Mouse (Mus musculus): ENCODE data around the gene Tssc4. TPM values are rescaled to one million over a fixed set of nuclear protein-coding genes. Genes with fewer than 3 reads are reported as not detected.

Tssc4 gene
- polyA plus RNA-seq, 1 experiment from 2014 or later: 45.7 TPM

DNA sequence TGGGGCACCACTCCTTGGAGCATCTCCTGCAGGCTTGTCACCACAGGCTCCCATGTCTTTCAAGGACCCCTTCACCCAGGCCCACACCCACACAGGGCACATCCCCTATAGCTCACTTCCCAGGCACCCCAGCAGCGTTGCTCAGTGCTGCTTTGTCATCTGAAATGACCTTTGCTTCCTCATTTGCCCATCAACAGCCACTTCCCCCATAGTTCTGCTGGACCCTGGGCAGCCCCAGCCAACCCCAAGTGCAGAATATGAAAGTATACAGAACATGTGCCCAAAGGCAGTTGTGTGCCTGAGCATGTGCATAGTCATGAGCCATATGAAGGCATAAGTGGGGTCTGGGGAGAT is 26.5 kb downstream of the Tssc4 start:
- Histone ChIP-seq H3K4me1 (replicated peaks) (peaks cover 8% of the 10 kb centered on the region; the same call in 1 of the 2 replicates), H3K36me3 (no peaks in the 10 kb centered on the region), H3K27me3 (peaks cover 6% of the 10 kb centered on the region; the same call in 1 of the 2 replicates), H3K27ac (no peak overlapping the region), H3K4me3 (no peak overlapping the region), H3K9ac (no peak overlapping the region), H3K4me2 (no peak overlapping the region), H3K9me3 (replicated peaks) (no peaks in the 10 kb centered on the region)
- no peak for ATAC-seq (replicated peaks; ENCODE audit: insufficient number of reproducible peaks, insufficient read depth, low FRiP score, low read depth)
- WGBS: 58% methylated on average over 1 of the region's 1 CpGs

GRCm38 (mm10) chr7:143100759-143101158 is 31.7 kb downstream of the Tssc4 start:
- 49% methylated on average over 4 of the region's 4 CpGs for WGBS
- no peak for ATAC-seq (replicated peaks; ENCODE audit: insufficient number of reproducible peaks, insufficient read depth, low FRiP score, low read depth)
- H3K27me3 ChIP-seq: peaks cover 7% of the 10 kb centered on the region; the same call in 1 of the 2 replicates

GRCm38 (mm10) chr7:143105258-143105897 is 36.3 kb downstream of the Tssc4 start:
- H3K27ac ChIP-seq: no peak overlapping the region
- peaks cover 42% of the 10 kb centered on the region for H3K4me1 ChIP-seq (replicated peaks)
- H3K9me3 ChIP-seq (replicated peaks): no peaks in the 10 kb centered on the region
- H3K9ac ChIP-seq: no peak overlapping the region
- ATAC-seq (replicated peaks; ENCODE audit: insufficient number of reproducible peaks, insufficient read depth, low FRiP score, low read depth): no peak
- WGBS: 49% methylated on average over 11 of the region's 11 CpGs
- H3K4me2 ChIP-seq: no peak overlapping the region
- H3K4me3 ChIP-seq: no peak overlapping the region
- H3K36me3 ChIP-seq: no peaks in the 10 kb centered on the region
- H3K27me3 ChIP-seq: peaks cover 29% of the 10 kb centered on the region

More at GRCm38 (mm10) chr7:143100759-143101158, 31.7 kb downstream of the Tssc4 start:
- H3K9me3 ChIP-seq (replicated peaks): no peaks in the 10 kb centered on the region
- no peak overlapping the region for H3K4me3 ChIP-seq
- H3K27ac ChIP-seq: no peak overlapping the region
- no peak overlapping the region for H3K4me2 ChIP-seq
- 0 out of 2 replicates have a peak, but pooled peaks cover 2% of the 10 kb centered on the region for H3K4me1 ChIP-seq (replicated peaks)
- H3K9ac ChIP-seq: no peak overlapping the region
- H3K36me3 ChIP-seq: no peaks in the 10 kb centered on the region

DNA sequence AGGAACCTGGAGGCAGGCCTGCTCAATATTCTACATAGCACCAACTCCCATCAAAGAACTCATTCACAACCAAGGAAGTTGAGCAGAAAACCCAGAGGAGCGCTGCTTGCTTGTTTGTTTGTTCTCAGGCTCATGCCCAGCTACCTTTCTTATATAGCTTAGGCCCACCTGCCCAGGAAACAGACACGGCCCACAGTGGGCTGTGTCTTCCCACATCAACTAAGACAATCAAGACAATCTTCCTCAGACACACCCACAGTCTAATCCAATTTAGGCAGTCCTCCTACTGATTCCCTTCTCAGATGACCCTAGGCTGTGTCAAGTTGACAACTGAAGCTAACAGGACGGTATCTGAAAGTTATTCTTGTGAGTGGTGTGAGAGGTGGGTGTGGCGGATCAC is 37.0 kb downstream of the Tssc4 start, which contains the start of gene Kcnq1:
Gene Kcnq1, plus strand, starts transcription at position 301 of the 400 bp plus-strand sequence.
- 74% methylated on average over 4 of the region's 4 CpGs for WGBS
- Histone ChIP-seq H3K4me1 (replicated peaks) (peaks cover 47% of the 10 kb centered on the region), H3K4me3 (peak within 1 kb of the TSS; percentile 59), H3K27me3 (peaks cover 29% of the 10 kb centered on the region), H3K4me2 (peak within 1 kb of the TSS; percentile 79), H3K27ac (peak within 1 kb of the TSS; percentile 94), H3K9ac (peak within 1 kb of the TSS; percentile 69), H3K9me3 (replicated peaks) (no peaks in the 10 kb centered on the region), H3K36me3 (no peaks in the 10 kb centered on the region)
- ATAC-seq (replicated peaks; ENCODE audit: insufficient number of reproducible peaks, insufficient read depth, low FRiP score, low read depth): no peak

DNA sequence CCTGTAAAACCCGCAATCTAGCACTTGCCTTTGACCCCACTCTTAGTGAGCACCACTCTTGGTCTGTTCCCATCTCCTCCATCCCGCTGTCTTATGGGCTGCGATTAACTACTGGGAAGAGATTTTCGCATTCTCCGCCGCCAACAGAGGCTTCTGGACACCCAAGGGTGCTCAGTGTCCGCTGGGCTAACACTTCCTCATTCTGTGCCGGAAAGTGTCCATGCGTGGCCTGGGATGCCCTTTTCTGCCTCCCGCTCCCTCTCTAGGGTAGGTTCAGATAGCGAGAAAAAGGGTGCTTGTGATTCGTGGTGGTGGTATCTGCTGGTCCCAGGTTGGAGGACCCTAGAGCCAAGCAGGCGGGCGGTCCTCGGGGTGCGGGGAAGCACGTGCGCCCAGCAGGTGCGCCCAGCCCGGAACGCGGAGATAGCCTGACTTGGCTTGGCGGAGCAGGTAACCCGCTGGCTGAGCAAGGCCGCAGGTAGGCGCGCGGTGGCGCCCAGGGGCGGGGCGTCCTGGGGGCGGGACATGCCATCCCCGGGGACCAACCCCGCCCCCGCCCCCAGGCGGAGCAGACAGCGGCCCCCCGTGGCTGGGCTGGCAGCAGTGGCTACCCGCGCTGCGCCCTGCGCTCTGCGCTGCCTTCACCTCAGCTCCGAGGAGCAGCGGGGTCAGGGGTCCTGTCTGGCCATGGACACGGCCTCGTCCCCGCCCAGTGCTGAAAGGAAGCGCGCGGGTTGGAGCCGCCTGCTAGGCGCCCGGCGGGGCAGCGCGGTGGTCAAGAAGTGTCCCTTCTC is 37.8 kb downstream of the Tssc4 start:
- Histone ChIP-seq H3K4me3 (peak overlapping the region; percentile 59), H3K27ac (peak overlapping the region; percentile 94), H3K4me1 (replicated peaks) (peaks cover 55% of the 10 kb centered on the region), H3K4me2 (peak overlapping the region; percentile 79), H3K36me3 (no peaks in the 10 kb centered on the region), H3K27me3 (peaks cover 29% of the 10 kb centered on the region), H3K9ac (peak overlapping the region; percentile 69), H3K9me3 (replicated peaks) (no peaks in the 10 kb centered on the region)
- peak; percentile 28; the same call in 1 of the 2 replicates for ATAC-seq (replicated peaks; ENCODE audit: insufficient number of reproducible peaks, insufficient read depth, low FRiP score, low read depth)
- WGBS: 6% methylated on average over 51 of the region's 57 CpGs

- Histone ChIP-seq H3K27me3 (peaks cover 29% of the 10 kb centered on the region), H3K4me3 (peak overlapping the region; percentile 59), H3K4me1 (replicated peaks) (peaks cover 64% of the 10 kb centered on the region), H3K9me3 (replicated peaks) (no peaks in the 10 kb centered on the region), H3K36me3 (no peaks in the 10 kb centered on the region), H3K27ac (peak overlapping the region; percentile 94), H3K4me2 (peak overlapping the region; percentile 79), H3K9ac (peak overlapping the region; percentile 69)
- no peak; the same call in 1 of the 2 replicates for ATAC-seq (replicated peaks; ENCODE audit: insufficient number of reproducible peaks, insufficient read depth, low FRiP score, low read depth)
- WGBS: 15% methylated on average over 5 of the region's 5 CpGs
Measured at GRCm38 (mm10) chr7:143108200-143108599, 39.2 kb downstream of the Tssc4 start.

- H3K9ac ChIP-seq: peak overlapping the region; percentile 69; the same call in 1 of the 2 replicates
- H3K36me3 ChIP-seq: no peaks in the 10 kb centered on the region
- peak overlapping the region; percentile 94 for H3K27ac ChIP-seq
- no peaks in the 10 kb centered on the region for H3K9me3 ChIP-seq (replicated peaks)
- peaks cover 29% of the 10 kb centered on the region for H3K27me3 ChIP-seq
- ATAC-seq (replicated peaks; ENCODE audit: insufficient number of reproducible peaks, insufficient read depth, low FRiP score, low read depth): no peak
- 19% methylated on average over 3 of the region's 3 CpGs for WGBS
- H3K4me3 ChIP-seq: peak overlapping the region; percentile 59
- peaks cover 67% of the 10 kb centered on the region for H3K4me1 ChIP-seq (replicated peaks)
- H3K4me2 ChIP-seq: peak overlapping the region; percentile 79
Measured at GRCm38 (mm10) chr7:143108996-143109660, 40.1 kb downstream of the Tssc4 start.

GRCm38 (mm10) chr7:143109696-143110095 is 40.6 kb downstream of the Tssc4 start:
- peaks cover 67% of the 10 kb centered on the region for H3K4me1 ChIP-seq (replicated peaks)
- peak overlapping the region; percentile 79 for H3K4me2 ChIP-seq
- peak overlapping the region; percentile 59 for H3K4me3 ChIP-seq
- peaks cover 29% of the 10 kb centered on the region for H3K27me3 ChIP-seq
- H3K9ac ChIP-seq: peak overlapping the region; percentile 69; the same call in 1 of the 2 replicates
- ATAC-seq (replicated peaks; ENCODE audit: insufficient number of reproducible peaks, insufficient read depth, low FRiP score, low read depth): no peak
- H3K27ac ChIP-seq: peak overlapping the region; percentile 94
- H3K36me3 ChIP-seq: no peaks in the 10 kb centered on the region
- 61% methylated on average over 3 of the region's 3 CpGs for WGBS
- H3K9me3 ChIP-seq (replicated peaks): peaks cover 2% of the 10 kb centered on the region; the same call in 1 of the 2 replicates

- 0 out of 2 replicates have a peak overlapping the region, but pooled peaks have one; percentile 0 for H3K9ac ChIP-seq
- 69% methylated on average over 1 of the region's 1 CpGs for WGBS
- H3K27ac ChIP-seq: peak overlapping the region; percentile 94
Measured at GRCm38 (mm10) chr7:143110803-143111202, 41.8 kb downstream of the Tssc4 start.

GRCm38 (mm10) chr7:143111719-143112118 is 42.7 kb downstream of the Tssc4 start:
- H3K36me3 ChIP-seq: no peaks in the 10 kb centered on the region
- H3K4me3 ChIP-seq: no peak overlapping the region
- H3K9me3 ChIP-seq (replicated peaks): peaks cover 5% of the 10 kb centered on the region; the same call in 1 of the 2 replicates
- peak; percentile 73 for ATAC-seq (replicated peaks; ENCODE audit: insufficient number of reproducible peaks, insufficient read depth, low FRiP score, low read depth)
- peaks cover 63% of the 10 kb centered on the region for H3K4me1 ChIP-seq (replicated peaks)
- H3K9ac ChIP-seq: peak overlapping the region; percentile 14; the same call in 1 of the 2 replicates
- H3K27ac ChIP-seq: peak overlapping the region; percentile 94
- WGBS: 33% methylated on average over 4 of the region's 4 CpGs
- peaks cover 13% of the 10 kb centered on the region for H3K27me3 ChIP-seq
- H3K4me2 ChIP-seq: peak overlapping the region; percentile 33

More at GRCm38 (mm10) chr7:143110803-143111202, 41.8 kb downstream of the Tssc4 start:
- Histone ChIP-seq H3K4me1 (replicated peaks) (peaks cover 67% of the 10 kb centered on the region), H3K4me3 (no peak overlapping the region), H3K4me2 (peak overlapping the region; percentile 33), H3K36me3 (no peaks in the 10 kb centered on the region), H3K9me3 (replicated peaks) (peaks cover 5% of the 10 kb centered on the region; the same call in 1 of the 2 replicates), H3K27me3 (peaks cover 22% of the 10 kb centered on the region)
- no peak for ATAC-seq (replicated peaks; ENCODE audit: insufficient number of reproducible peaks, insufficient read depth, low FRiP score, low read depth)

DNA sequence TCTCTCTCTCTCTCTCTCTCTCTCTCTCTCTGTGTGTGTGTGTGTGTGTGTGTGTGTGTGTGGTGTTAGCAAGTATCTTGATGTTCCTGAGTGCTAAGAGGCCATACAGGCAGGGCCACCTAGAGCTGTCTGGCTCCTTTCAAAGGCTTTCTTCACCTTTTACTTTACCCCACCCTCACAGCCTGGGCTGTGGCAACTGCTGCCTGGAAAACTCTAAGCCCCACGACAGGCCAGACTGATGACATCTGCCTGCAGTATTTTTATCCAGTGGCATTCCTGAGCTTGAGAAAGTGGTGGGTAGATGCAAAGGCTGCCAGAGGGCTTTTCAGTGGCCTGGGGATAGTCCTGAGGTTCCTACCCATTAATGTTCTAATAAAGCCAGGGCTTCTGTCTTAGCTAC is 43.3 kb downstream of the Tssc4 start:
- Histone ChIP-seq H3K4me2 (peak overlapping the region; percentile 39), H3K27me3 (peaks cover 6% of the 10 kb centered on the region), H3K27ac (peak overlapping the region; percentile 94), H3K9ac (peak overlapping the region; percentile 37; the same call in 1 of the 2 replicates), H3K9me3 (replicated peaks) (peaks cover 5% of the 10 kb centered on the region; the same call in 1 of the 2 replicates), H3K36me3 (no peaks in the 10 kb centered on the region), H3K4me1 (replicated peaks) (peaks cover 57% of the 10 kb centered on the region), H3K4me3 (no peak overlapping the region)
- WGBS: 4% methylated on average over 1 of the region's 1 CpGs
- ATAC-seq (replicated peaks; ENCODE audit: insufficient number of reproducible peaks, insufficient read depth, low FRiP score, low read depth): peak; percentile 86

Data from heart, embryonic 15.5 days (tissue).